Mouse (Mus musculus) heart, postnatal 36 days (tissue): ENCODE data around the gene Krtap6-5. TPM values are rescaled to one million over a fixed set of nuclear protein-coding genes. Genes with fewer than 3 reads are reported as not detected.
"Not testable (repeated sequence)": the region's sequence is repeated elsewhere in the genome, so short reads cannot be mapped to it uniquely, and the experiment has no call there.

ENCODE experiments used
- DNase-seq, 2 experiments: peaks; one replicate each; pipeline ENCODE4 v3.0.0; 2021 to 2022
- intact Hi-C: fragments of 180-260 bp; cut with DNase I; formaldehyde crosslinking; loops from one replicate; pipeline ENCODE4 v1.15.1; 2025
- total RNA-seq, 2 experiments: library from RNA; stranded (reverse); gene quantifications; 2 replicates each; pipeline ENCODE4 v1.2.3; 2021

The Krtap6-5 gene
- total RNA-seq = not detected

- DNase-seq = no peak
- intact Hi-C loops = no loop called here
Measured at GRCm38 (mm10) chr16:89047783-89048182, at the start of gene Krtap6-5. Gene Krtap6-5, minus strand, starts transcription at chr16:89047883.

- intact Hi-C loops, DNase-seq: not testable (repeated sequence)
Measured at GRCm38 (mm10) chr16:89071041-89071440, 23.4 kb upstream of the Krtap6-5 start.

GRCm38 (mm10) chr16:89063902-89064301, 16.2 kb upstream of the Krtap6-5 start, which contains the start of gene 1110025L11Rik:
Gene 1110025L11Rik, minus strand, starts transcription at chr16:89064002.
- intact Hi-C loops = not testable (repeated sequence)

GRCm38 (mm10) chr16:89041372-89041771, 6.3 kb downstream of the Krtap6-5 start, which contains the start of gene Gm10228:
Gene Gm10228, minus strand, starts transcription at chr16:89041472.
- DNase-seq, intact Hi-C loops: not testable (repeated sequence)

More at GRCm38 (mm10) chr16:89063902-89064301, 16.2 kb upstream of the Krtap6-5 start, which contains the start of gene 1110025L11Rik:
- DNase-seq = not testable (repeated sequence)

- DNase-seq, intact Hi-C loops: not testable (repeated sequence)
Measured at GRCm38 (mm10) chr16:89031399-89031798, 16.3 kb downstream of the Krtap6-5 start, which contains the start of gene Krtap6-1. Gene Krtap6-1, plus strand, starts transcription at chr16:89031699.

GRCm38 (mm10) chr16:89014984-89015383, 32.7 kb downstream of the Krtap6-5 start, which contains the start of gene Gm10229:
Gene Gm10229, plus strand, starts transcription at chr16:89015284.
- intact Hi-C loops, DNase-seq: not testable (repeated sequence)

GRCm38 (mm10) chr16:89013973-89014372, 33.7 kb downstream of the Krtap6-5 start:
- no peak for DNase-seq
- intact Hi-C loops = no loop called here

- no peak for DNase-seq
- intact Hi-C loops = no loop called here
Measured at GRCm38 (mm10) chr16:89010659-89011058, 37.0 kb downstream of the Krtap6-5 start, which contains the start of gene Krtap22-2. Gene Krtap22-2, minus strand, starts transcription at chr16:89010759.

Other genes starting within 250 kb of the Krtap6-5 start
- gene Gm20741, start 235.7 kb downstream of the Krtap6-5 start, total RNA-seq = not detected
- not detected for gene Krtap15, start 227.7 kb downstream of the Krtap6-5 start, total RNA-seq
- gene Krtap14, start 221.7 kb downstream of the Krtap6-5 start, total RNA-seq = not detected
- not detected for gene Krtap19-1, start 178.5 kb downstream of the Krtap6-5 start, total RNA-seq
- not detected for gene Krtap19-2, start 173.6 kb downstream of the Krtap6-5 start, total RNA-seq
- gene Krtap19-3, start 169.8 kb downstream of the Krtap6-5 start, total RNA-seq = not detected
- not detected for gene Krtap19-4, start 162.8 kb downstream of the Krtap6-5 start, total RNA-seq
- gene Krtap19-5, start 151.4 kb downstream of the Krtap6-5 start, total RNA-seq = not detected
- not detected for gene Krtap19-9b, start 115.6 kb downstream of the Krtap6-5 start, total RNA-seq
- gene Krtap16-3, start 85.0 kb downstream of the Krtap6-5 start, total RNA-seq = not detected
- not detected for gene Krtap22-2, start 37.1 kb downstream of the Krtap6-5 start, total RNA-seq
- gene Gm10229, start 32.6 kb downstream of the Krtap6-5 start, total RNA-seq = not detected
- gene Krtap6-1, start 16.2 kb downstream of the Krtap6-5 start, total RNA-seq = not detected
- gene Gm10228, start 6.4 kb downstream of the Krtap6-5 start, total RNA-seq = not detected
- gene 1110025L11Rik, start 16.1 kb upstream of the Krtap6-5 start, total RNA-seq = not detected
- gene Krtap6-3, start 36.1 kb upstream of the Krtap6-5 start, total RNA-seq = not detected
- gene Gm6358, start 93.0 kb upstream of the Krtap6-5 start, total RNA-seq = not detected
- not detected for gene Gm10061, start 103.2 kb upstream of the Krtap6-5 start, total RNA-seq
- gene Gm9789, start 110.1 kb upstream of the Krtap6-5 start, total RNA-seq = not detected
- gene Gm7735, start 121.6 kb upstream of the Krtap6-5 start, total RNA-seq = not detected
- gene 1110057P08Rik, start 126.9 kb upstream of the Krtap6-5 start, total RNA-seq = not detected
- gene Krtap20-2, start 158.0 kb upstream of the Krtap6-5 start, total RNA-seq = not detected